In genomic region chr9:44399114-44399794, GRCm38 (mm10) we compare ENCODE assay signal across 11 mouse cellular contexts. TPM values are rescaled to one million over a fixed set of nuclear protein-coding genes. Genes with fewer than 3 reads are reported as not detected.
A peak's percentile ranks its signal among the peaks of the same experiment; 100 is the strongest.
DNase-seq lines count a peak whose midpoint lies in the region; ATAC-seq and TF ChIP-seq lines count a peak whose summit lies in the region.
"Had no signal": no experiment of that assay in that cellular context is flagged by ENCODE, and none has a peak within 500 bp of the region (broad histone marks: within the 10 kb centered on the region; RNA-seq: fewer than 3 reads in every experiment).

No protein-coding gene starts in this region.

- peaks cover 11% of the 10 kb centered on the region for H3K4me1 ChIP-seq in kidney, embryonic 14.5 days (ENCODE audit: control insufficient read depth, insufficient read depth, low read length)
- peaks cover 47% of the 10 kb centered on the region for H3K4me1 ChIP-seq in hindbrain, embryonic 13.5 days (replicated peaks)
- peaks cover 8% of the 10 kb centered on the region for H3K4me1 ChIP-seq in liver, postnatal 0 days (ENCODE audit: insufficient read depth)

- 71% methylated on average over 13 of the region's 13 CpGs for WGBS in kidney, embryonic 14.5 days
- 85% methylated on average over 13 of the region's 13 CpGs for WGBS in hindbrain, embryonic 13.5 days
- 74% methylated on average over 13 of the region's 13 CpGs for WGBS in liver, postnatal 0 days (ENCODE audit: insufficient replicate concordance)

- H3K9me3 ChIP-seq in kidney, embryonic 14.5 days (ENCODE audit: control insufficient read depth, low read length), result no peaks in the 10 kb centered on the region
- H3K9me3 ChIP-seq in hindbrain, embryonic 13.5 days, result no peaks in the 10 kb centered on the region
- no peaks in the 10 kb centered on the region for H3K9me3 ChIP-seq in liver, postnatal 0 days (ENCODE audit: low read length)
- H3K9me3 ChIP-seq: limb, embryonic 13.5 days had no signal

- H3K27me3 ChIP-seq in kidney, embryonic 14.5 days (ENCODE audit: control insufficient read depth, insufficient read depth, low read length), result no peaks in the 10 kb centered on the region
- H3K27me3 ChIP-seq in hindbrain, embryonic 13.5 days, result no peaks in the 10 kb centered on the region
- H3K27me3 ChIP-seq in liver, postnatal 0 days (ENCODE audit: insufficient read depth, low read length), result no peaks in the 10 kb centered on the region

- H3K9ac ChIP-seq in kidney, embryonic 14.5 days (ENCODE audit: low read depth, low read length), result 0 out of 2 replicates have a peak overlapping the region, but pooled peaks have one; percentile 76
- H3K9ac ChIP-seq in hindbrain, embryonic 13.5 days, result peak overlapping the region; percentile 90
- peak overlapping the region; percentile 85 for H3K9ac ChIP-seq in liver, postnatal 0 days (replicated peaks)

- peaks cover 40% of the 10 kb centered on the region for H3K36me3 ChIP-seq in kidney, embryonic 14.5 days (ENCODE audit: control insufficient read depth, insufficient read depth, low read length)
- H3K36me3 ChIP-seq in hindbrain, embryonic 13.5 days, result peaks cover 53% of the 10 kb centered on the region
- peaks cover 45% of the 10 kb centered on the region for H3K36me3 ChIP-seq in liver, postnatal 0 days (replicated peaks; ENCODE audit: insufficient read depth, low read length)

- no peak for ATAC-seq in kidney, embryonic 14.5 days (ENCODE audit: low FRiP score, low TSS enrichment)
- no peak for ATAC-seq in hindbrain, embryonic 13.5 days (ENCODE audit: low FRiP score)
- no peak for ATAC-seq in liver, postnatal 0 days

- H3K4me2 ChIP-seq in kidney, embryonic 14.5 days (replicated peaks; ENCODE audit: low read depth, low read length), result peak overlapping the region; percentile 96
- H3K4me2 ChIP-seq in hindbrain, embryonic 13.5 days, result peak overlapping the region; percentile 88
- peak overlapping the region; percentile 95 for H3K4me2 ChIP-seq in liver, postnatal 0 days (ENCODE audit: low read depth, low read length)

- TF ChIP-seq EP300 in liver, postnatal 0 days (IDR thresholded peaks at IDR 0.05; ENCODE audit: low read depth), result no peak

- peak; percentile 25 for DNase-seq in cerebellum, adult 11 months
- DNase-seq in cerebellum, adult 11-12 months, result no peak
- DNase-seq in kidney, adult 9 months, result no peak
- DNase-seq in liver, postnatal 0 days, result no peak
- DNase-seq in ovary, postnatal 14 days (ENCODE audit: low spot score), result no peak
- DNase-seq in urinary bladder, postnatal 10 days (ENCODE audit: low spot score), result no peak
- DNase-seq: adrenal gland, postnatal 36 days; right cerebral cortex, postnatal 4 days had no signal

- peak overlapping the region; percentile 68 for H3K4me3 ChIP-seq in kidney, embryonic 14.5 days (ENCODE audit: low read length)
- peak overlapping the region; percentile 61 for H3K4me3 ChIP-seq in hindbrain, embryonic 13.5 days
- peak overlapping the region; percentile 79 for H3K4me3 ChIP-seq in liver, postnatal 0 days (ENCODE audit: low read depth, low read length)

- no peak overlapping the region for H3K27ac ChIP-seq in kidney, embryonic 14.5 days (ENCODE audit: low read depth, low read length)
- peak overlapping the region; percentile 92 for H3K27ac ChIP-seq in hindbrain, embryonic 13.5 days
- H3K27ac ChIP-seq in liver, postnatal 0 days (ENCODE audit: low read depth), result peak overlapping the region; percentile 93
- H3K27ac ChIP-seq: limb, embryonic 13.5 days had no signal

- no peak for TF ChIP-seq CTCF in liver, postnatal 0 days (IDR thresholded peaks at IDR 0.05; ENCODE audit: low read depth)

RNA-seq across cellular contexts. Expression of gene Slc37a4, which starts 2.6 kb away (rescaled TPM):
- 29.9 and 37.8 TPM in 2 replicates for polyA plus RNA-seq in kidney, embryonic 14.5 days (2014; fragmentation: Nextera tagmentation; extraction: Ambion mirVana)
- 64.7 and 65.9 TPM in 2 replicates for polyA plus RNA-seq in hindbrain, embryonic 13.5 days (2015; fragmentation: Nextera tagmentation; extraction: Ambion mirVana)
- 178 and 188 TPM in 2 replicates for polyA plus RNA-seq in liver, postnatal 0 days (2015; fragmentation: Nextera tagmentation; extraction: Ambion mirVana)

RNA-seq across cellular contexts. Expression of gene Rps25, which starts 7.7 kb away (rescaled TPM):
- 2,593 and 3,221 TPM in 2 replicates for polyA plus RNA-seq in kidney, embryonic 14.5 days (2014; fragmentation: Nextera tagmentation; extraction: Ambion mirVana)
- polyA plus RNA-seq in hindbrain, embryonic 13.5 days (2015; fragmentation: Nextera tagmentation; extraction: Ambion mirVana), result 1,260 and 1,282 TPM in 2 replicates
- 1,409 and 1,489 TPM in 2 replicates for polyA plus RNA-seq in liver, postnatal 0 days (2015; fragmentation: Nextera tagmentation; extraction: Ambion mirVana)

RNA-seq across cellular contexts. Expression of gene Trappc4, which starts 8.1 kb away (rescaled TPM):
- 143 and 162 TPM in 2 replicates for polyA plus RNA-seq in kidney, embryonic 14.5 days (2014; fragmentation: Nextera tagmentation; extraction: Ambion mirVana)
- 342 and 355 TPM in 2 replicates for polyA plus RNA-seq in hindbrain, embryonic 13.5 days (2015; fragmentation: Nextera tagmentation; extraction: Ambion mirVana)
- polyA plus RNA-seq in liver, postnatal 0 days (2015; fragmentation: Nextera tagmentation; extraction: Ambion mirVana), result 48.0 and 50.4 TPM in 2 replicates

RNA-seq across cellular contexts. Expression of gene Ccdc84, which starts 19.1 kb away (rescaled TPM):
- polyA plus RNA-seq in kidney, embryonic 14.5 days (2014; fragmentation: Nextera tagmentation; extraction: Ambion mirVana), result 26.7 and 28.3 TPM in 2 replicates
- polyA plus RNA-seq in hindbrain, embryonic 13.5 days (2015; fragmentation: Nextera tagmentation; extraction: Ambion mirVana), result 28.2 and 32.9 TPM in 2 replicates
- 11.8 and 12.5 TPM in 2 replicates for polyA plus RNA-seq in liver, postnatal 0 days (2015; fragmentation: Nextera tagmentation; extraction: Ambion mirVana)

RNA-seq across cellular contexts. Expression of gene Hyou1, which starts 20.0 kb away (rescaled TPM):
- 23.2 and 45.2 TPM in 2 replicates for polyA plus RNA-seq in kidney, embryonic 14.5 days (2014; fragmentation: Nextera tagmentation; extraction: Ambion mirVana)
- polyA plus RNA-seq in hindbrain, embryonic 13.5 days (2015; fragmentation: Nextera tagmentation; extraction: Ambion mirVana), result 25.6 and 27.7 TPM in 2 replicates
- 5.2 and 6.6 TPM in 2 replicates for polyA plus RNA-seq in liver, postnatal 0 days (2015; fragmentation: Nextera tagmentation; extraction: Ambion mirVana)
